Mouse (Mus musculus): ENCODE results near the gene Rnf150.

- TF ChIP-seq POLR2A (IDR thresholded peaks at IDR 0.05; ENCODE audit: borderline replicate concordance, insufficient read depth, low read length) (no peak), CTCF (IDR thresholded peaks at IDR 0.05; ENCODE audit: borderline replicate concordance, insufficient read depth, low read depth, low read length) (no peak)
These were observed 183.8 kb downstream of the Rnf150 start for GRCm38 (mm10) chr8:83046912-83047311.
